Mouse (Mus musculus) limb, embryonic 14.5 days (tissue): ENCODE data around the gene Zfp53. TPM values are rescaled to one million over a fixed set of nuclear protein-coding genes. Genes with fewer than 3 reads are reported as not detected.
A peak's percentile ranks its signal among the peaks of the same experiment; 100 is the strongest.
"Not testable (repeated sequence)": the region's sequence is repeated elsewhere in the genome, so short reads cannot be mapped to it uniquely, and the experiment has no call there.

Experiments
- ATAC-seq: fragments of 200-750 bp; cut with Nextera tagmentation; 2 replicates; pipeline ENCODE4 v1.8.0; 2017; ENCODE audit warnings: low read depth, moderate number of reproducible peaks, moderate TSS enrichment; ENCODE audit not compliant: low FRiP score
- DNase-seq: peaks from one replicate; pipeline ENCODE4 v3.0.0-alpha.2; 2015; ENCODE audit warnings: low spot score
- H3K27ac ChIP-seq: fragments of 300-500 bp; sonication (generic); replicated peaks from 2 replicates; pipeline ENCODE4 v1.5.1; 2014; ENCODE audit warnings: low read depth, mild to moderate bottlenecking, low read length, moderate library complexity, mixed read lengths
- H3K27me3 ChIP-seq: fragments of 300-500 bp; sonication (generic); 2 replicates; pipeline ENCODE4 v1.6.1; 2014; ENCODE audit warnings: low read length, mixed read lengths; ENCODE audit not compliant: control insufficient read depth, insufficient read depth
- H3K36me3 ChIP-seq: fragments of 300-500 bp; sonication (generic); 2 replicates; pipeline ENCODE4 v1.6.1; 2014; ENCODE audit warnings: mild to moderate bottlenecking, low read length, moderate library complexity, mixed read lengths; ENCODE audit not compliant: control insufficient read depth, insufficient read depth
- H3K4me1 ChIP-seq: fragments of 300-500 bp; sonication (generic); 2 replicates; pipeline ENCODE4 v1.6.1; 2014; ENCODE audit warnings: antibody characterized with exemption, low read length, mixed read lengths; ENCODE audit not compliant: control insufficient read depth, insufficient read depth
- H3K4me2 ChIP-seq: fragments of 300-500 bp; sonication (generic); replicated peaks from 2 replicates; pipeline ENCODE4 v1.6.1; 2014; ENCODE audit warnings: low read depth, mild to moderate bottlenecking, low read length, moderate library complexity; ENCODE audit not compliant: severe bottlenecking
- H3K4me3 ChIP-seq: fragments of 300-500 bp; sonication (generic); replicated peaks from 2 replicates; pipeline ENCODE4 v1.5.1; 2014; ENCODE audit warnings: low read length
- H3K9ac ChIP-seq: fragments of 300-500 bp; sonication (generic); 2 replicates; pipeline ENCODE4 v1.6.1; 2014; ENCODE audit warnings: mild to moderate bottlenecking, low read depth, low read length, moderate library complexity; ENCODE audit not compliant: severe bottlenecking
- H3K9me3 ChIP-seq: fragments of 300-500 bp; sonication (generic); 2 replicates; pipeline ENCODE4 v1.6.1; 2016; ENCODE audit warnings: low read length; ENCODE audit not compliant: control insufficient read depth
- POLR2A ChIP-seq: fragments of 200-500 bp; IDR thresholded peaks from 2 replicates; pipeline ENCODE4 v1.8.0; 2012; ENCODE audit warnings: inconsistent platforms, mild to moderate bottlenecking, moderate library complexity, borderline replicate concordance; ENCODE audit not compliant: insufficient read depth, insufficient read length; ENCODE audit errors: extremely low read depth
- WGBS: fragments of 180-500 bp; shearing (Covaris S2); extraction: QIAGEN DNeasy Blood & Tissue Kit; methylation state at CpG from one replicate; pipeline ENCODE4 v1.1.7; 2014; 5-methylcytosine and 5-hydroxymethylcytosine counted together
- polyA plus RNA-seq, 2 experiments: library from polyadenylated mRNA; depleted of rRNA in 1 of 2; stranded (reverse) in 1 of 2; unstranded in 1 of 2; fragments of >200 nt; fragmentation: Nextera tagmentation in 1 of 2; extraction: Ambion mirVana in 1 of 2; gene quantifications; 2 replicates each; pipeline versions ENCODE4 v1.2.1 to v1.2.3; 2012 to 2014

Zfp53 gene
- polyA plus RNA-seq, 2 experiments: 5.3 to 10.3 TPM

DNA sequence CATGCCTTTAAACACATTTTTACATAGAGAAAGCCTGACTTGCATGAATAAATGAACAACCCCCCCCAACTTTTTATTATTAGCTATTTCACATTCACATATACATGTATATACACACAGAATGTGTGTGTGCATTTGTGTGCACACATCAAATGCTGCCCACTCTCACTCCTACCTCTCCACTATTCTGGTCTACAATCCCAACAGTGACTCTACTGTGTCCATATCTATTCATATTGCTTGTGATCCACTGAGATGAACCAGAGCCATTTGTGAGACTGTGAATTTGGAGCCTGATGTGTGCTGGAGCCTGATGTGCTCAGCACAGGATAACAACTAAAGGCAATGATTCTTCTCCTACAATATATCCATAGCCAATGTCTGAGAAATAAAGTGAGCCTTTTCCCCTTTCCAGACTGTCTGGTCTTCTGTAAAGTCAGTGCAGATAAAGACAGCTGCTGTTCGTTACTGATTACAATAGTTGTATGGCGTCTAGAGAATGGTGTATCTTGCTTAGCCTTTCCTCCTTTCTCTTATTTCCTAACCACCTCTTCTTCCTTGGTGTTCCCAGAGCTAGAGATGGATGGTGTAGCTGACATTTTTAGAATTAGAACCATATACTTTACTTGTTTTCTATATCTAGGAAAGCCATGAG, 16.0 kb upstream of the Zfp53 start:
- Histone ChIP-seq H3K36me3 (no peaks in the 10 kb centered on the region), H3K4me2 (no peak overlapping the region), H3K27ac (peak overlapping the region; percentile 35; the same call in 1 of the 2 replicates), H3K27me3 (no peaks in the 10 kb centered on the region), H3K9ac (no peak overlapping the region), H3K4me3 (no peak overlapping the region), H3K9me3 (no peaks in the 10 kb centered on the region), H3K4me1 (peaks cover 11% of the 10 kb centered on the region)
- no peak for TF ChIP-seq POLR2A
- ATAC-seq (no peak), DNase-seq (no peak)
- WGBS: 40% methylated on average over 2 of the region's 2 CpGs

DNA sequence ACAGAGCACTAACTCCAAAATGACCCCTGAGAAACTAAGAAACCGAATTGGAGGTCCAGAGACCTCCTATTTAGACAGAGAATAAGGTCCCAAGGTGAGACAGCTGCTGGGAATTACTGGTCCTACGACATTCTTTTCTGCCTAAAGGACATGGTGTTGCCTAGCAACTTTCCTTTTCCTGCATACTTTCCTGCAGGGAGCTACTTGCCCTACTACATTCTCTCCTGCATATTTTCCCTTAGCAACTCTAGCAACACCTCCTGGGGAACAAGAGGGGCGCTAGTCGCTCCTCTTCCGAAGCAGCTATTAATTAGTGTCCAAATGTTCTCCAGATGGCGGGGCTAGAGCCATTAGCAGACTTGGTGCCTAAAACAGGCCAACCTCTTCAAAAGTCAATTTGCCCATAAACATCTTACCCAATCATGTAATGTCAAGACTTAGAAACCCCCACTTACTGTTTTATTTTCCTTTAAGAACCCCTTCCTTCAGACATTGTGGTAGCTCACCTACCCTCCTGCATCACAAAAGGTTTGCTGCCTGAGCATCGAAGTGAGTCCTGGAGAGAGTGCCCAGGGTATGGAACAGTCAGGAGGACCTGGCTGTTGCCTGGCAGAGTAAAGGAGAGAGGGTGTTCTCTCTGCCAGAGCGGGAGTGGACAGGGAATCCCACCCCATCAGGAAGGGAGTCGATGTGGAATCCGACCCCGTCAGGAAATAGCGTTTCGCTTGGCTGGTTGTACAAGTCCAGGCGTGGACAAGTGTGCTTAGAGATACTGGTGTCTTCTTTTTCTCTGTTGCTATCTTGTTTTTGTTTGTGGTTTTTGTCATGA, 15.2 kb upstream of the Zfp53 start:
- H3K27ac ChIP-seq: peak overlapping the region; percentile 35; the same call in 1 of the 2 replicates
- ATAC-seq: peak; percentile 78
- 14% methylated on average over 14 of the region's 14 CpGs for WGBS

DNA sequence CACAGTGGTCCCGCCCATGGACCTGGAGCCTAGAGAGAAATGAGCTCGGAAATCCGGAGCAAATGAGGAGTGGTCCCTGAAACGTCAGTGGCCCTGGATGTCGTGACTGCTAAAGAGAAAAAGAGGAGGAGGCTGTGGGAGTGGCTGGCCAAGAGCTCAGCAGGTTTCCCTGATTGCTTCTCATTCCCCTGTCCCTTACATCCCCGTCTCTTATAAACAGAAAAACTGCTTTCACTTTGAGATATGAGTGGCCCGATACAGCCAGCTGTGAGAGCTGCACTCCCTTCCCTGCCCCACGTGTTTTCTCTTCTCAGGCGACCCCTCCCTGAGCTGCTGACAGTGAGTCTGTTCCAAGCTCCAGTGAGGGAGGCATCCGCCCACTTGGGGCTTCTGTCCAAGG, 14.1 kb upstream of the Zfp53 start:
- not testable (repeated sequence) for H3K4me3 ChIP-seq, H3K27me3 ChIP-seq, H3K36me3 ChIP-seq, H3K4me2 ChIP-seq, ATAC-seq, H3K9me3 ChIP-seq, H3K27ac ChIP-seq, DNase-seq, H3K9ac ChIP-seq
- 14% methylated on average over 8 of the region's 10 CpGs for WGBS
- peaks cover 11% of the 10 kb centered on the region for H3K4me1 ChIP-seq

More for the DNA sequence above, 15.2 kb upstream of the Zfp53 start:
- DNase-seq: peak; percentile 68
- H3K4me2 ChIP-seq: peak overlapping the region; percentile 20
- TF ChIP-seq POLR2A: no peak
- no peaks in the 10 kb centered on the region for H3K36me3 ChIP-seq
- no peak overlapping the region for H3K4me3 ChIP-seq
- H3K27me3 ChIP-seq: no peaks in the 10 kb centered on the region
- no peaks in the 10 kb centered on the region for H3K9me3 ChIP-seq
- H3K9ac ChIP-seq: no peak overlapping the region
- peaks cover 11% of the 10 kb centered on the region for H3K4me1 ChIP-seq

DNA sequence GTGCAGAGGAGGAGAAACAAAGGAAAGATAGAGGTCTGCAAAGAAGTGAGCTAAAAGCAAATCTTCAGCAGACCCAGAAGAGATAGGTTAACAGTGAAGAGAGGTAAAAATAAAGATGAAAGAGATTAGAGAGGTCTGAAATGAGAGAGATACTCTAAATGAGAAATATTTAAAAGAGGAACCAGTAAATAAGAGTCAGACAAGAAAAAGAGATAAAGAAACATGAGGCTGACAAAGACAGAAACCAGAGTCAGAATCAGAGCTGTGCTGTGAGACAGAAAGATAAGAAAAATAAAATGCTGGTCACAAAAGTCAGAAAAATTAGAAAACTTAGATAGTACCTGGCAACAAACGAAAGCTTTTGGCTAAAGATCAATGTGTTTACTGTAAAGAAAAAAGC, 13.5 kb upstream of the Zfp53 start:
- H3K27me3 ChIP-seq, H3K27ac ChIP-seq, H3K9ac ChIP-seq, H3K36me3 ChIP-seq, DNase-seq, ATAC-seq, H3K4me2 ChIP-seq, H3K9me3 ChIP-seq, H3K4me3 ChIP-seq: not testable (repeated sequence)
- 76% methylated on average over 1 of the region's 1 CpGs for WGBS
- peaks cover 11% of the 10 kb centered on the region for H3K4me1 ChIP-seq

DNA sequence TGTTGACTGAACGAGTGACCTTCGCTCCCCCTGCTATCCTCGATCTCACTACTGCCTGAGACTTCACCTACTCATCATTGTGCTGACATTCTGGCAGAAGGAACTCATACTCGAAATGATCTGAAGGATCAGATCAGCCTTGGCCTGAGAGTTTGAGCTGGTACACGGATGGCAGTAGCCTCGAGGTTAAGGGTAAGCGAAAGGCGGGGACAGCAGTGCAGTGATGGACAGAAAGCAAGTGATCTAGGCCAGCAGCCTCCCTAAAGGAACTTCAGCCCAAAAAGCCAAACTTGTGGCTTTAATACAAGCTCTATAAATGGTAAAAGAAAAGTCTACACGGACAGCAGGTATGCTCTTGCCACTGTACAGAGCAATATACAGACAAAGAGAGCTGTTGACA, 12.4 kb upstream of the Zfp53 start:
- WGBS: 91% methylated on average over 4 of the region's 9 CpGs
- not testable (repeated sequence) for ATAC-seq, H3K4me2 ChIP-seq, H3K4me3 ChIP-seq, H3K27ac ChIP-seq, H3K9ac ChIP-seq, H3K36me3 ChIP-seq, H3K9me3 ChIP-seq, DNase-seq, H3K27me3 ChIP-seq
- H3K4me1 ChIP-seq: peaks cover 11% of the 10 kb centered on the region

DNA sequence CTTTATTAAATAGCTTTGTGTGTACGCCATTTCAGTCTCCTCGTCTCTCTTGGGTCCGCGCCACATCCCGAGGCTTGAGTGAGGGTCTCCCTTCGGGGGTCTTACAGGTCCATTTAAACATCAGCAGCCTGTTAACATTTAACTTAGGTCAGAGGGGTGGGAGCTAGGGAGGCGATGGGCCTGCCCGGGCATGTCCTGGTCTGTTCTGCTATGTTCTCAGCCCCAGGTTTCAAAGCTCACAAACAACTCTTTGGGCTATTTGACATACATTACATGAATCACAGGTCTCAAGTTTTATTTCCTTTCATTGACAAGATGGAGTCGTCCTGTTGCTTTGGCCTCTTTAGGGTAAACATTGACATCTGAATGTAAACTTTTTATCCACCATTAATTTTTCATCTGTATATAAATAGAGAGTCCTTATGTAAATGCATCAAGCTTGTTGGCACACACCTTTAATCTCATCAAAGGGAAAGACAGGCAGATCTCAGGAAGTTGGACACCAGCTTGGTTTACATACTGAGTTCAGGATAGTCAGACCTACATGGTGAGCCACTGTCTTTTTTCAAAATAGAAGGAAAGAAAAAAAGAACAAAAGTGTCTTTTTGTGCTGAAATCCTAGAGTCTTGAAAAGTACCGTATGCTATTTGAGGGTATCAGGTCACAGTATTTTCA, 10.6 kb upstream of the Zfp53 start:
- H3K4me3 ChIP-seq, H3K4me2 ChIP-seq, ATAC-seq, H3K36me3 ChIP-seq, H3K9me3 ChIP-seq, H3K27ac ChIP-seq, H3K4me1 ChIP-seq, DNase-seq, H3K27me3 ChIP-seq, H3K9ac ChIP-seq: not testable (repeated sequence)
- WGBS: 83% methylated on average over 8 of the region's 10 CpGs
